Mouse (Mus musculus) kidney, adult 2 months (tissue): ENCODE data around the gene Timp4.

ENCODE experiments used
- CTCF ChIP-seq: fragments of 200-500 bp; conservative IDR thresholded peaks from 2 replicates; pipeline ENCODE4 v1.5.1; 2011; ENCODE audit warnings: low read depth, mild to moderate bottlenecking, control low read depth, low read length, moderate library complexity, mixed read lengths; ENCODE audit not compliant: insufficient read depth, insufficient read length
- POLR2A ChIP-seq: fragments of 200-500 bp; IDR thresholded peaks from one replicate; pipeline ENCODE4 v1.6.1; 2011; ENCODE audit warnings: low read depth, low read length, control low read depth

DNA sequence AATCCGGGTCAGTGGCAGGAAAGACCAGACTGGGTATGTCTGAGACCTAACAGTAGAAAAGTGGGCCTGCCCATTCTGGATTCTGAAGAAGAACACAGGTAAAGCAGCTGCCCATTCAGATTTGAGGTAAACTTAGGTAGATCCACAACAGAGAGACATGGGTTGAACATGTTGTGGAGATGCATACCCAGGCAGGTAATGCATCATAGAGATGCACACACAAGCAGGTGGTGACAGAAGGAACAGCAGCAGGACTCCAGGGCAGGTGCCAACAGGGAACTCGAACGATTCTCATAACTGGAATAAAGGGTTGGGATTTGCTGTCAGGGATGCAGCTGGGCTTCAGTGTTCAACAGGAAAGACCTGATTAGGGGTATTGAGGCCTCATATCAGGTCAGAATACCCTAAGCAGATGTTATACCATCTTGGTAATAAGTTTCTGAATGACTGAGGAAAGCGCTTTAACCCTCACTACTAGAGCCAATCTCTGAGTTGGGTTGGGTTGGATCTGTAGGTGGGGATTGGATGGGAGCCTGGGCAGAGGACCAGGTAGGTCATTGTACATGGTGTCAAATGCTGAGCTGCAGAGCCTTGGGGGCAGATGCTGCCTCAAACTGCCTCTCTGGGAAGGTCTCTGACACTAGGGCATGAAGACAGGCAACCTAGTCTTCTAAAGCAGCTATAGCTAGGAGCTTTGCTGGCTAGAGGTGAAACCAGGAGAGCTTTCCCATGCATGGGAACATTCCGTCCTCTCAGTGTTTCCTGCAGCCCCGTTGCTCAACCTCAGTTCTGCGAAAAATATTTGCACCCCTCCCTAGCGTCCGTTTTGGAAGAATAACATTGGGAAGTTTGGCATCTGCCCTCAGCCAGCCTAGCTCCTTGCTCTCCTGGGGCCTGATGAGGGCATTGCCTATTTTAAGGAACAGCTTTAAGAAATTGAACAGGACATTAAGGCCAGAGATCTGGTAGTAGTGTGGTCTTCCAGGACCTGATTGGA lies 13.7 kb downstream of the Timp4 start:
- TF ChIP-seq CTCF = no peak
- no peak for TF ChIP-seq POLR2A
